Mouse (Mus musculus) limb, embryonic 13.5 days (tissue): ENCODE data around the gene Gins1. TPM values are rescaled to one million over a fixed set of nuclear protein-coding genes. Genes with fewer than 3 reads are reported as not detected.
"Not testable (repeated sequence)": the region's sequence is repeated elsewhere in the genome, so short reads cannot be mapped to it uniquely, and the experiment has no call there.

ENCODE experiments used
- ATAC-seq: fragments of 200-750 bp; cut with Nextera tagmentation; 2 replicates; pipeline ENCODE4 v1.8.0; 2017; ENCODE audit warnings: low read depth, moderate number of reproducible peaks, moderate TSS enrichment; ENCODE audit not compliant: low FRiP score
- H3K27ac ChIP-seq: fragments of 300-500 bp; sonication (generic); 2 replicates; pipeline ENCODE4 v1.5.1; 2015; ENCODE audit warnings: inconsistent platforms, mild to moderate bottlenecking, moderate library complexity
- H3K27me3 ChIP-seq: fragments of 300-500 bp; sonication (generic); 2 replicates; pipeline ENCODE4 v1.6.1; 2015; ENCODE audit warnings: mild to moderate bottlenecking, inconsistent platforms
- H3K36me3 ChIP-seq: fragments of 300-500 bp; sonication (generic); 2 replicates; pipeline ENCODE4 v1.6.1; 2015; ENCODE audit warnings: inconsistent platforms, mild to moderate bottlenecking, moderate library complexity
- H3K4me1 ChIP-seq: fragments of 300-500 bp; sonication (generic); 2 replicates; pipeline ENCODE4 v1.6.1; 2015; ENCODE audit warnings: inconsistent platforms
- H3K4me2 ChIP-seq: fragments of 300-500 bp; sonication (generic); replicated peaks from 2 replicates; pipeline ENCODE4 v1.6.1; 2015; ENCODE audit warnings: inconsistent platforms, mild to moderate bottlenecking, moderate library complexity
- H3K4me3 ChIP-seq: fragments of 300-500 bp; sonication (generic); 2 replicates; pipeline ENCODE4 v1.5.1; 2015; ENCODE audit warnings: moderate library complexity, mild to moderate bottlenecking, inconsistent platforms
- H3K9ac ChIP-seq: fragments of 300-500 bp; sonication (generic); 2 replicates; pipeline ENCODE4 v1.6.1; 2015; ENCODE audit warnings: mild to moderate bottlenecking, inconsistent platforms
- H3K9me3 ChIP-seq: fragments of 300-500 bp; sonication (generic); 2 replicates; pipeline ENCODE4 v1.6.1; 2016; ENCODE audit warnings: inconsistent platforms
- WGBS: fragments of 180-500 bp; shearing (Covaris S2); methylation state at CpG from one replicate; pipeline ENCODE4 v1.1.7; 2015; 5-methylcytosine and 5-hydroxymethylcytosine counted together
- polyA plus RNA-seq: library from polyadenylated mRNA; unstranded; fragments of >200 nt; fragmentation: Nextera tagmentation; extraction: Ambion mirVana; gene quantifications from 2 replicates; pipeline ENCODE4 v1.2.1, GENCODE M21; 2015

The Gins1 gene
- polyA plus RNA-seq, 1 experiment from 2014 or later = 49.7 TPM

- not testable (repeated sequence) for H3K9ac ChIP-seq, H3K4me3 ChIP-seq, H3K4me2 ChIP-seq, H3K27me3 ChIP-seq, H3K9me3 ChIP-seq, ATAC-seq, H3K4me1 ChIP-seq, H3K27ac ChIP-seq
- 93% methylated on average over 5 of the region's 5 CpGs for WGBS
- peaks cover 38% of the 10 kb centered on the region for H3K36me3 ChIP-seq
Observed at GRCm38 (mm10) chr2:150947341-150947740, 42.1 kb downstream of the Gins1 start.

GRCm38 (mm10) chr2:150947880-150948611, 42.8 kb downstream of the Gins1 start:
- ATAC-seq, H3K4me3 ChIP-seq, H3K27me3 ChIP-seq, H3K9ac ChIP-seq, H3K27ac ChIP-seq, H3K9me3 ChIP-seq, H3K4me1 ChIP-seq, H3K4me2 ChIP-seq: not testable (repeated sequence)
- peaks cover 41% of the 10 kb centered on the region for H3K36me3 ChIP-seq
- 91% methylated on average over 12 of the region's 12 CpGs for WGBS

GRCm38 (mm10) chr2:150948786-150949185, 43.6 kb downstream of the Gins1 start:
- Histone ChIP-seq H3K4me1 (no peaks in the 10 kb centered on the region), H3K27me3 (no peaks in the 10 kb centered on the region), H3K9me3 (no peaks in the 10 kb centered on the region), H3K9ac (no peak overlapping the region), H3K27ac (no peak overlapping the region), H3K4me2 (no peak overlapping the region), H3K4me3 (no peak overlapping the region), H3K36me3 (peaks cover 42% of the 10 kb centered on the region)
- 83% methylated on average over 5 of the region's 5 CpGs for WGBS
- ATAC-seq = no peak

- ATAC-seq = no peak
- no peak overlapping the region for H3K4me3 ChIP-seq
- H3K9ac ChIP-seq = no peak overlapping the region
- 93% methylated on average over 3 of the region's 3 CpGs for WGBS
- no peaks in the 10 kb centered on the region for H3K9me3 ChIP-seq
- H3K36me3 ChIP-seq = peaks cover 39% of the 10 kb centered on the region
- no peak overlapping the region for H3K4me2 ChIP-seq
- no peaks in the 10 kb centered on the region for H3K4me1 ChIP-seq
- no peaks in the 10 kb centered on the region for H3K27me3 ChIP-seq
- H3K27ac ChIP-seq = no peak overlapping the region
Observed at GRCm38 (mm10) chr2:150949652-150950051, 44.5 kb downstream of the Gins1 start.

- peaks cover 39% of the 10 kb centered on the region for H3K36me3 ChIP-seq
- H3K27me3 ChIP-seq = no peaks in the 10 kb centered on the region
- no peak overlapping the region for H3K9ac ChIP-seq
- no peaks in the 10 kb centered on the region for H3K9me3 ChIP-seq
- 92% methylated on average over 6 of the region's 6 CpGs for WGBS
- no peak for ATAC-seq
- no peak overlapping the region for H3K4me2 ChIP-seq
- H3K27ac ChIP-seq = no peak overlapping the region
- H3K4me1 ChIP-seq = no peaks in the 10 kb centered on the region
- H3K4me3 ChIP-seq = no peak overlapping the region
Observed at GRCm38 (mm10) chr2:150950056-150950455, 44.9 kb downstream of the Gins1 start.

GRCm38 (mm10) chr2:150951201-150951600, 46.0 kb downstream of the Gins1 start:
- Histone ChIP-seq H3K4me2 (no peak overlapping the region), H3K36me3 (peaks cover 49% of the 10 kb centered on the region), H3K4me3 (no peak overlapping the region), H3K27me3 (no peaks in the 10 kb centered on the region), H3K9me3 (no peaks in the 10 kb centered on the region), H3K27ac (no peak overlapping the region), H3K9ac (no peak overlapping the region), H3K4me1 (no peaks in the 10 kb centered on the region)
- 93% methylated on average over 2 of the region's 2 CpGs for WGBS
- no peak for ATAC-seq

- no peak overlapping the region for H3K27ac ChIP-seq
- no peaks in the 10 kb centered on the region for H3K4me1 ChIP-seq
- no peak for ATAC-seq
- no peak overlapping the region for H3K4me3 ChIP-seq
- no peak overlapping the region for H3K4me2 ChIP-seq
- WGBS = 65% methylated on average over 1 of the region's 1 CpGs
- no peak overlapping the region for H3K9ac ChIP-seq
- H3K9me3 ChIP-seq = no peaks in the 10 kb centered on the region
- no peaks in the 10 kb centered on the region for H3K27me3 ChIP-seq
- H3K36me3 ChIP-seq = peaks cover 58% of the 10 kb centered on the region
Observed at GRCm38 (mm10) chr2:150955859-150956258, 50.7 kb downstream of the Gins1 start.

GRCm38 (mm10) chr2:150959521-150959920, 54.3 kb downstream of the Gins1 start:
- Histone ChIP-seq H3K4me2 (no peak overlapping the region), H3K27me3 (no peaks in the 10 kb centered on the region), H3K9me3 (no peaks in the 10 kb centered on the region), H3K27ac (no peak overlapping the region), H3K36me3 (peaks cover 62% of the 10 kb centered on the region), H3K4me1 (no peaks in the 10 kb centered on the region), H3K9ac (no peak overlapping the region), H3K4me3 (no peak overlapping the region)
- no peak for ATAC-seq
- 91% methylated on average over 10 of the region's 10 CpGs for WGBS

GRCm38 (mm10) chr2:150963246-150963645, 58.0 kb downstream of the Gins1 start:
- no peak overlapping the region for H3K9ac ChIP-seq
- ATAC-seq = no peak
- H3K9me3 ChIP-seq = no peaks in the 10 kb centered on the region
- H3K36me3 ChIP-seq = peaks cover 60% of the 10 kb centered on the region
- no peak overlapping the region for H3K27ac ChIP-seq
- H3K4me3 ChIP-seq = no peak overlapping the region
- 92% methylated on average over 3 of the region's 3 CpGs for WGBS
- no peaks in the 10 kb centered on the region for H3K4me1 ChIP-seq
- H3K27me3 ChIP-seq = no peaks in the 10 kb centered on the region
- H3K4me2 ChIP-seq = no peak overlapping the region

GRCm38 (mm10) chr2:150964641-150965040, 59.4 kb downstream of the Gins1 start:
- peaks cover 50% of the 10 kb centered on the region for H3K36me3 ChIP-seq
- no peak overlapping the region for H3K9ac ChIP-seq
- H3K27me3 ChIP-seq = no peaks in the 10 kb centered on the region
- H3K4me1 ChIP-seq = no peaks in the 10 kb centered on the region
- H3K4me3 ChIP-seq = no peak overlapping the region
- 91% methylated on average over 3 of the region's 3 CpGs for WGBS
- ATAC-seq = no peak
- no peak overlapping the region for H3K4me2 ChIP-seq
- H3K27ac ChIP-seq = no peak overlapping the region
- H3K9me3 ChIP-seq = no peaks in the 10 kb centered on the region

GRCm38 (mm10) chr2:150965951-150966350, 60.8 kb downstream of the Gins1 start:
- H3K9me3 ChIP-seq = no peaks in the 10 kb centered on the region
- H3K27me3 ChIP-seq = no peaks in the 10 kb centered on the region
- H3K4me1 ChIP-seq = no peaks in the 10 kb centered on the region
- 90% methylated on average over 10 of the region's 10 CpGs for WGBS
- no peak for ATAC-seq
- no peak overlapping the region for H3K4me3 ChIP-seq
- peaks cover 55% of the 10 kb centered on the region for H3K36me3 ChIP-seq
- H3K9ac ChIP-seq = no peak overlapping the region; the same call in 1 of the 2 replicates
- no peak overlapping the region for H3K4me2 ChIP-seq
- no peak overlapping the region for H3K27ac ChIP-seq

GRCm38 (mm10) chr2:150967491-150967890, 62.3 kb downstream of the Gins1 start:
- Histone ChIP-seq H3K9me3 (no peaks in the 10 kb centered on the region), H3K4me3 (no peak overlapping the region), H3K9ac (no peak overlapping the region), H3K36me3 (peaks cover 56% of the 10 kb centered on the region), H3K27ac (no peak overlapping the region), H3K4me2 (no peak overlapping the region), H3K4me1 (no peaks in the 10 kb centered on the region), H3K27me3 (no peaks in the 10 kb centered on the region)
- no peak for ATAC-seq
- WGBS = 91% methylated on average over 2 of the region's 2 CpGs

- WGBS = 87% methylated on average over 2 of the region's 2 CpGs
- ATAC-seq = no peak
- Histone ChIP-seq H3K27me3 (no peaks in the 10 kb centered on the region), H3K4me3 (no peak overlapping the region), H3K4me2 (no peak overlapping the region), H3K9me3 (no peaks in the 10 kb centered on the region), H3K9ac (no peak overlapping the region), H3K36me3 (peaks cover 60% of the 10 kb centered on the region), H3K4me1 (no peaks in the 10 kb centered on the region), H3K27ac (no peak overlapping the region)
Observed at GRCm38 (mm10) chr2:150969231-150969630, 64.0 kb downstream of the Gins1 start.
